Mouse (Mus musculus) erythroblast, adult 5-6 weeks (primary cell): Measurements from ENCODE around the gene Dctn1. TPM values are rescaled to one million over a fixed set of nuclear protein-coding genes. Genes with fewer than 3 reads are reported as not detected.

ENCODE experiments used
- ATAC-seq: replicated peaks from 2 replicates; pipeline ENCODE4 v1.8.0; 2016; ENCODE audit warnings: moderate number of reproducible peaks, mild to moderate bottlenecking, moderate TSS enrichment, inconsistent platforms; ENCODE audit not compliant: poor library complexity, low FRiP score, severe bottlenecking
- total RNA-seq, 2 experiments: library from RNA; stranded (forward) in 1 of 2; stranded (reverse) in 1 of 2; fragments of 150-400 nt in 1 of 2; fragments of 200-764, 138-1000 nt in 1 of 2; gene quantifications; 2 replicates each; pipeline versions ENCODE4 v1.2.3 to v1.2.4; 2015 to 2017; ENCODE audit warnings: low replicate concordance in 2 of 2

Dctn1 gene
- total RNA-seq, 2 experiments from 2014 or later = 18.0 to 21.9 TPM

- no peak for ATAC-seq
Observed at GRCm38 (mm10) chr6:83162701-83163100, 3.0 kb upstream of the Dctn1 start.

DNA sequence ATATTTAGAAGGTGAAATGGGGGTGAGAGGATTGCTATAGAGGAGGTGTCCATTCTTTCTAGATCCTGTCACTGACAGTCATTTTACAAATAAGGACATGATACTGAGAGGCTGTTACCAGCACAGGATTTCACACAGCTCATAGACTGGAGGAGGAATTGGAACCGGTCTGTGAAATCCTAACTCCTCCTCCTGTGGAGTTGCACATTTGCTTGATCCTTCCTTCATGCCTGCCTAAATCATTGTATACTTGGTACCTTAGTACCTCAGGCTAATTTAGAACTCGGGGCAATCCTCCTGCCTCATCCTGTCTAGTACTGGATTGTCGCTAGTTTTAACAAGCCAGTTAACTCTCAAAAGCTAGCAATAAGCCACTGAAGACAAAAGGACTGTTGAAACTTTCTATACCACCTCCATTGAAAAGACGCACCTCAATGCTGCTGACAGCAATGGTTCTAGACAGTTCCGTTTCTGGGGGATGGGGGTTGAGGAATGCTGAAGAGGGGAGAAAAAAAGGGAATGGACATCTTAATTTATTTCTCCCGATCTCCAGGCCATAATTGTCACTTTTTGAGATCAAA lies 604 bp upstream of the Dctn1 start:
- ATAC-seq = peak; percentile 44

- ATAC-seq = peak; percentile 34; the same call in 1 of the 2 replicates
Observed at GRCm38 (mm10) chr6:83166243-83166630, 517 bp downstream of the Dctn1 start.

DNA sequence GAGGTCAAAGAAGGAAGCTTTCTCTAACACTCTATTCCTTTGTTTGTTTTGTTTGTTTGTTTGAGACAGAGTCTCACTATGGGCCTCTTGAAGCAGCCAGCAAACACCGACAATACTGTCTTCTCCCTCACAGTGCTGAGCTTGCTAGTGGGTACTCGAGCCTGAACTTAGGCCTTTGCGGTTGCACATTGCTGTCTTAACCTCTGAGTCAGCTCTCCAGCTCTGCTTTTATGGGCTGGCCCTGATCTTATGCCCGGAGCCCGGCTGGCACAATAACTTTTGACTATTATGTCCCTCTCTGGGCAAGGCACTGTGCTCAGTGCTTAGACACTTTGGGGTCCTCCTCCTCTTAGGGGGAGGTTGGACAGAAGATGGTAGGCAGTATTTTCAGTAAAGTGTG lies 4.2 kb downstream of the Dctn1 start:
- ATAC-seq = no peak

DNA sequence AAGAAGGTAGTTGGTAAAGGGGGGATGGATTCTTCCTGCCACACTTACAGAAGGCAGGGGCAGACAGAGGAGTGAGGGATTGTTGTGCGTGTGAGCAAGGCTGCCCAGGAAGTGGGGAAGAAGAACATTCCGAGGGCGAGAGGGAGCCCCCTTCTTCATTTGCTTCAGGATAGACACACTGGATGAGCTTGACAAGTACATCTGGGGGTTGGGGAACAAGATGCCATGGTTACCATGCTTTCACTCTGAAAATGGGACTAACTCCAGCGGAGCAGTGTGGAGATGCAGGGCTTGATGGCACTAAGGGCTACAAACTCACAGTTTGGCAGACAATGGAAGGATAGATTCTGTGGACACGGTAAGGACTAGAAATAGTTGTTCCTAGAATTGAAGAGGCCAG lies 5.3 kb downstream of the Dctn1 start:
- ATAC-seq = no peak

- no peak for ATAC-seq
Observed at GRCm38 (mm10) chr6:83172240-83172920, 6.7 kb downstream of the Dctn1 start.

DNA sequence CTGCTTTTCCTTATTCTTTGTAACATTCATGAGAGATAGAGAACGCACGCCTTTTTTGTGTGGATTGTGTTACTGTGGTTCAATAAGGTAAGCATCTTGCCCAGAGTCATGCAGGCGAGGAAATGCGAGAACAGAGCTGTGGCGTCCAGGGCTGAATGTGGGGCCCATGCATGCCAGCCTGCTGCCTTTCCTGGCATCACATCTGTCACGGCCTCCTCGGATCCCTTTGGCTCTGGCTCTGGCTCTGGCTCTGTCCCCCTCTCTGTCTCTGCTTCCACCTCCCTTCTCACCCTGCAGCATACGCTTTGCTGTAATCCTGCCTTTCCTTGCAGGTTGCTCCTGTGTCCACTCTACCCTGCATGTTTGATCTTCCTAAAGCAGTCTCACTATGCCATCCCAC lies 10.3 kb downstream of the Dctn1 start:
- ATAC-seq = no peak

- no peak for ATAC-seq
Observed at GRCm38 (mm10) chr6:83179390-83180117, 13.8 kb downstream of the Dctn1 start.

- ATAC-seq = no peak
Observed at GRCm38 (mm10) chr6:83180605-83181004, 14.9 kb downstream of the Dctn1 start.

DNA sequence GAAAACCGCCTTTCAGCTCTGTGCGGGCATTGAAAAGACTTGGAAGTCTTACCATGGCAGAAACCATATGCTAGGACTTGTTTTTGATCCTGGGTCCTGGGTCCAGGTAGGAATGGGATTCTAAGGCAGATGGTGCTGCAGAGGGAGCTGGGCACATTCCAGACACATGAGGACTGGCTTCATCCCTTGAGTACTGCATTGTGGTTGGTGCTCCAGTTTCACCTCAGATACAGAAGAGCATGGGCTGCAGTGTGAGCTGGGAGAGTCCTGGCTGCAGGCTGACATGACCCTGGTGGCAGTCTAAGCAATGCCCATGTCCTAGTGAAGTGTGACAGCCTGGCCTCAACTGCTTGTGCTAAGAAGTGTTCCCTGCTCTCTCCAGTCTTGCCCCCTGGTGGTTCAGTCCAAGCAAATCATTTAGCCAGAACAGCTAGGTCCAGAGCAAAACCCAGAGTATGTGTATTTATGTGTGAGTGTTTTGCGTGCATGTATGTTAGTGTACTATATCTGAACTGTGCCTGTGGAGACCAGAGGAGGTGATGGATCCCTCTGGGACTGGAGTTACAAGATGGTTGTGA lies 19.2 kb downstream of the Dctn1 start:
- ATAC-seq = peak; percentile 42; the same call in 1 of the 2 replicates

GRCm38 (mm10) chr6:83185895-83186861 lies 20.5 kb downstream of the Dctn1 start:
- ATAC-seq = no peak

DNA sequence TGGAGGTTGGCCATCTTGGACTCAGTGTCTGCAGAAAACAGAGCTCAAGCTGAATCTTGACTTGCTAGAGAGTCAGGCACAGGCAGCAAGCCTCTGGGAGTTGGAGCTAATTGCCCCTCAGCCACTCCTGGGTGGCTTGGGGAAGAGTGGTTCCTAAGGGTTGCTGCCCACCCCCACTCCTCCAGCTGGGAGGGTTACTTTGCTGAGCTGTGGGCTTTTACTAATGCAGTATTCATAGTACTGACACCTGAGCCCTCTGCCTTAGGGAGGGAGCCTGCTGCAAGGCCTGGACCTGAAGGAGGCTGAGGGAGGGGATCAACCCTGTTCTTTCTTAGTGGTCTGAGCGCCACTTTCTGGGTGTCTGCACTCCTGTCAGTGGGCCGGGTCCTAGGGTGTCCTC lies 21.2 kb downstream of the Dctn1 start:
- ATAC-seq = no peak

DNA sequence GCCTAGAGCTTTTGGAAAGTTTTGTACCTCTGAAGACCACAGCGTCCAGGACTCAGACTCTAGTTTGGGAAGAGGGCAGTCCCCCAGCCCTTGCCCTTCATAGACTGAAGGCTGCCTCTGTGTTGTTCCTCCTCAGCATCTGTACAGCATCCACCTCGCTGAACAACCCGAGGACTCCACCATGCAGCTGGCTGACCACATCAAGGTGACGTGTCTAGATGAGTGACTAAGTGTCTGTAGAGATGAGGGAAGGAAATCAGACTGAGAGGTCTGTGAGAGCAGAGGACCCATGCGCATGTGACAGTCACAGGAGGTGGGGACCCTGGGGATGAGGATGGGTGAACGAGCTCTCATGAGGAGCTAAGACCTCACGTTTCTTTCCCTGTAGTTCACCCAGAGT lies 27.9 kb downstream of the Dctn1 start:
- no peak for ATAC-seq

GRCm38 (mm10) chr6:83197345-83198004 lies 31.8 kb downstream of the Dctn1 start:
- ATAC-seq = no peak

DNA sequence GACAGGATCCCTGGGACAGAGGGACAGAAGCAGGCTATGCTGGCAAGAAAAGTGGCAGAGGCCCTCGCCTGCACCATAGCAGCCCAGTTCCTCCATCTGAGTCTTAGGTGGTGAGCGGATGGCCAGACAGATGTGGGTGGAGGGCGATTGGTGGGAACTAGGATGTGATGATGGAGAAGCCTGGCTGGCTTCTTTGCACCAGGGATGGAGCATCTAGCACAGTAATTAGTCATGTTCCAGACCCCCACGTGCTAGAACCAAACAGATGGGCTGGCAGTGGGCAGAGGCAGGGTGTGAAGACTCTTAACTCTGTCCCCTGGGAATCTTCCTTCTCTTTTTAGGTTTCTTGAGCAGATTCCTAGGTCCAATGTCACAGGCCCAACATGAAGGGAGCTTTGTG lies 37.6 kb downstream of the Dctn1 start:
- ATAC-seq = no peak

- no peak for ATAC-seq
Observed at GRCm38 (mm10) chr6:83205851-83206250, 40.1 kb downstream of the Dctn1 start.

DNA sequence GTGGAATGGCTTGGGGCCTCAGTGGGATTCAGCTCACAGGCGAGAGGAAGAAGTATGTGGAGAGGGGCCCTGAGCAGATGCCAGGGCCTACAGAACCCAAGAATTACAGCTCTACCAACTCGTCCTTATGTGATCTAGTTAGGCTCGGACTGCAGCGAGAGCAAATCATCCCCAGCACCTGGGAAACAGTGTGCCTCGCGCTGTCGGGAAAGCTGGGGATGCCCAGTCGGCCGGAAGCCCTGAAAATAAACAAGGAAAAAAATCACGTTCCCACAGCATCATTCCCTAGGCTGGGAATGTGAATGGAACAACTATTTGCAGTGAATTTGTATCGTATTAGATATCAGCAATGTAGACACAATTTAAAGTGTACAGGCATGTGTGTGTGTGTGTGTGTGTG lies 40.6 kb downstream of the Dctn1 start:
- no peak for ATAC-seq

GRCm38 (mm10) chr6:83207361-83208049 lies 41.8 kb downstream of the Dctn1 start:
- no peak for ATAC-seq

- no peak for ATAC-seq
Observed at GRCm38 (mm10) chr6:83208050-83208400, 42.3 kb downstream of the Dctn1 start.
